Mouse (Mus musculus): ENCODE data around the gene Gm20547. TPM values are rescaled to one million over a fixed set of nuclear protein-coding genes. Genes with fewer than 3 reads are reported as not detected.

The Gm20547 gene
- polyA plus RNA-seq, 1 experiment from 2014 or later, result not detected

DNA sequence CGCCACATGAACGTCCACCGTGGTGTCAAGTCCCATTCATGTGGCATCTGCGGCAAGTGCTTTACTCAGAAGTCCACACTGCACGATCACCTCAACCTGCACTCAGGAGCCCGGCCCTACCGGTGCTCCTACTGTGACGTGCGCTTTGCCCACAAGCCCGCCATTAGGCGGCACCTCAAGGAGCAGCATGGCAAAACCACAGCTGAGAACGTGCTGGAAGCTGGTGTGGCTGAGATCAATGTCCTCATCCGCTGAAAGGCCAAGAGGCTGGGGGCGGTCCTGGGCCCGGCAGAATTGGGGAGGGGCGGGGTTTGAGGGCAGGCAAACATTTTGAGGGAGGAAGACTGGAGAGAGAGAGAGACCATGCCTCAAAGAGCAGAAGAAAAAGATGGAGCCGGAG is 14.5 kb upstream of the Gm20547 start:
- peak; percentile 52 for DNase-seq (ENCODE audit: low spot score)

DNA sequence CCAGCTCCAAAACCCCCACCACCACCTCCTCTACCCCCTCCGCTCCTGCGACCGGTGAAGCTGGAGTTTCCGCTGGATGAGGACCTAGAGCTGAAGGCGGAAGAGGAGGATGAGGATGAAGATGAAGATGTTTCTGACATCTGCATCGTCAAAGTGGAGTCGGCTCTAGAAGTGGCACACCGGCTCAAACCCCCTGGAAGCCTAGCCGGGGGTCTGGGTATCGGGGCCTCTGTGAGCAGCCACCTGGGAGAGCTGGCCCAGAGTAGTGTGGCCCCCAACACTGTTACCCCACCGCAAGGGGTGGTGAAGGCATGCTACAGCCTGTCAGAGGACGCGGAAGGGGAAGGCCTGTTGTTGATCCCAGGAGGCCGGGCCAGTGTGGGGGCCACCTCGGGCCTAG is 13.9 kb upstream of the Gm20547 start:
- DNase-seq (ENCODE audit: low spot score), result peak; percentile 6

DNA sequence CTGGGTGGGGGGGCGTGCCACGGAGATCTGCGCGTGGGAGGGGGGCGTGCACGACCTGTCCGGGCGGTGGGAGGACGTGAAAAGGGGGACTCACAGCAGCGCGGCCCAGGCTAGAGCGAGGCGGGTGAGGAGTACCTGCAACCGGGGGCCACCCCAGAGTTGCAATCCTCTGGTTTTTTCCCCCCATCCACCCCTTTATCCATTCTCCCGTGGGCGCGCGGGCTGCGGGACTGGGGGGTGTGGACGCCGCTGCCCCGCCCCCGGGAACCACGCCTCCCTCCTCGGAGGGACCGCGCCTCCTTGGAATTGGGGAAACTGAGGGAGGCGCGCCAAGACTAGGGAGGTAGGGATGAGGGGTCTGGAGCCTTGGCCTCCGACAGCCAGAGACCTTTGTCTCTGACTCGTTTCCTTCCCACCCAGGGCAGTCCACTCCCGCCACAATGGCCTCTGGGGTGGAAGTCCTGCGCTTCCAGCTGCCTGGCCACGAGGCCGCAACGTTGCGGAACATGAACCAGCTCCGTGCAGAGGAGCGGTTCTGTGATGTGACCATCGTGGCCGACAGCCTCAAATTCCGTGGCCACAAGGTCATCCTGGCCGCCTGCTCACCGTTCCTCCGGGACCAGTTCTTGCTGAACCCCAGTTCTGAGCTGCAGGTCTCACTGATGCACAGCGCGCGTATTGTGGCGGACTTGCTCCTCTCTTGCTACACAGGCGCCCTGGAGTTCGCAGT is 13.1 kb upstream of the Gm20547 start:
- DNase-seq (ENCODE audit: low spot score), result no peak

DNA sequence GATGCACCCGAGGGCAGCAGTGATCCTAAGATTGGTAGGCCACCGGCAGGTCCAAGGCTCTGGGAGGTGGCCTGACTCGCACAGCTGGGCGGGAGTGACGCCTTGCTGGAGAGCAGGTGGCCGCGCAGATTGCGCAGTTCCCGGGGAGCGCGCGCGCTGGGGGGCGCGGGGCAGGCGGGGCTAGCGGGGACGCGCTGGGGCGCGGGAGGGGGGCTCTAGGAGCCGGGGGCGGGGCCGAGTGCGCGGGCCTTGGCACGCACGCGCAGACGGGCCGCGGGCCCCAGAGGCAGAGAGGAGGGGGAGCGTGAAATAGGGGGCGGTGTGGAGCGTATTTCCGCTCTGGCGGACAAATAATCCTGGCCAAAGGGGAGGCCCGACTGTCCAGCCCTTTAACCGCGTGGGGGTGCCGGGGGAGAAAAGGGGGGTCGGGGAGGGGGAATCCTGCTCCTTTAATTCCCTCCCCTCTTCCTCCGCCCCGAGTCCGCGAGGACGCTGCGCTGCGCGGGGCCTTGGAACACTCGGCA is 12.3 kb upstream of the Gm20547 start:
- DNase-seq (ENCODE audit: low spot score), result peak; percentile 95

DNA sequence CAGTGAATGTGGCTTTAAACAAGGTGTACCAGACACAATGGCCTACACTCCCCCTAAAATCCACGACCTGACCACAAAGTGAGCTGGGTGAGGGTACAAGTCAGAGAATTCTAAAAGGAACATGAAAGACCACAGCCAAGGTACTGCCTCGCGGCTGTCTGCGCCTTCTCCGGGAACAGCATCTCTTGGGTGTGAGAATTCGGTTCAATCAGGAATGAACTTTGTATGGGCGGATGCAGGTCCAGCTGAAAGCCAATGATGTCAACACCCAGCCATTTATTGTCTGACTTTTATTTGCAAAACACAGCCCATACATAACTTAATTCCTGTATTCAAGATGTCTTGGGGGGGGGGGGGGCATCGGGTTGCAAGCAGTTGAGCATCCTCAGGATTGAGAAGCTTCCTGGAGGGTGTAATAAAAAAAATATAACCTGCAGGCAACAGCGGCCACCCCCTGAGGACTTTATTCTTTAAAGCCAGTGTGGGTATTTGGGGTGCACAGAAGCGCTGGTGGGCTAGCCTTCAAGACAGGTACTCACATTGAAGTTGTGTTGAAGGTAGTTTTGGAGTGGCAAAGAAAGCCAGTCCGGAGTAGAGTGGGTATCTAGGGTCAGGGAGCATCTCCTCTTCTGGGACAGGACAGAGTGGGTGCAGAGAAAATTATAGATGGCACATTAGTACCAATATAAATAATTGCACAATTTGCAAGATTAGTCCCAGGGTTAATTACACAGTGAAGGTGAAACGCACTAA is 11.4 kb upstream of the Gm20547 start:
- no peak for DNase-seq (ENCODE audit: low spot score)

DNA sequence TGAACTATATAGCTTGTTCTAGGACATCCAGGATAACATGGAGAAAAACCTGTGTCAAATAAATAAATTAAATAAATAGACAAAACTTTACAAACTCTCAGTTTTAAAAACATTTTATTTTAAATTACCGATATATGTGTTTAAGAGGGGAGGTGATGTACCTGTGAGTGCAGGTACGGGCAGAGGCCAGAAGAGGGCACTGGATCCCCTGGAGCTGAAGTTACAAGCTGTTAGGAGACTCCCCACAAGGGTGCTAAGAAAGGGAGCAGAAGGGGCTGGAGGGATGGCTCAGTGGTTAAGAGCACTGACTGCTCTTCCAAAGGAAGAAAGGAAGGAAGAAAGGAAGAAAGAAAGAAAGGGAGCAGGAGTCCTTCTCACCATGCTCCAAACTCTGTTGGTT is 9.5 kb upstream of the Gm20547 start:
- DNase-seq (ENCODE audit: low spot score), result no peak

DNA sequence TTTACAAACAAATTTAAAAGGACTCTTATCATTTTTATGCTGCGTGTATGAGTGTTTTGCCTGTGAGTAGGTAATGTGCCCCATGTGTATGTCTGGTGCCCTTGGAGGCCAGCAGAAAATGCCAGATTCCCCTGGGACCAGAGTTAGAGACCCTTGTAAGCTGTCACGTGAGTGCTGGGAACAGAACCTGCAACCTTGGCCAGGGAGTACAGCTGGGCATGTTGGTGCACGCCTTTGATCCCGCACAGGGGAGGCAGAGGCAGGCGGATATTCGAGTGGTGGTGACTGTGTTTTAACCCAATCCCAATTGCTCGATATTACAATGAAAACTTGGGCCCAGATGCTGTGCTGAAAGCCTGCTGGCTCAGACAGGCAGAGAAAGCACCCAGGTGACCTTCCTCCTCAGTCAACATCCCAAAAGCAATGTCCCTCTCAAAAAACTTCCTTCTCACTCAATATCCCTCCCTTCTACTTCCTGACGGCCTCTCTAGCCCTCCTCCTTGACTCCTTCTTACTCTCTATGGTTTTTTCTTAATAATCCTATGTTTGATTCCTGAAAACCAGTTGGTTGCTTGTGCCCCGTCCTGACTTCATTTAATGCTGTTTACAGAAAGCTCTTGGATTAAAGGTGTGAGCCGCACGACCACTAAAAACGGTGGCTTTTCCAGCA is 8.4 kb upstream of the Gm20547 start:
- no peak for DNase-seq (ENCODE audit: low spot score)

DNA sequence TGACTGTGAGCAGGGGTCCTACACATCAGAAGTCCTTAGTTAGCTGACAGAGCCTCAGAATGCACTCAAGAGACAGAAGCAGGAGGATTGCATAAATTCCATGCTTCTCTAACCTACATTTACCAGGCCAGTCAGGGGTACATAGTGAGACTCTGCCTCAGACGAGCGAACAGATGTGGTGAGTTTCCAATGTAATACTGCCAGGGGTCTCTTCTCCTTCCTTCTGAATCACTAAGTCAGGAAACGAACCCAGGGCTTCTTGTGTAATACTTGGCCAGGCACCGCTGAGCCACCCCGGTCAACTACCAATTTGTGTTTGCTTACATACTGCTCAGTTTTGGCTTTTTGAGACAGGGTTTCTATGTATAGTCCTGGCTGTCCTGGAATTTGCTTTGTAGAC is 6.1 kb upstream of the Gm20547 start:
- DNase-seq (ENCODE audit: low spot score), result no peak

DNA sequence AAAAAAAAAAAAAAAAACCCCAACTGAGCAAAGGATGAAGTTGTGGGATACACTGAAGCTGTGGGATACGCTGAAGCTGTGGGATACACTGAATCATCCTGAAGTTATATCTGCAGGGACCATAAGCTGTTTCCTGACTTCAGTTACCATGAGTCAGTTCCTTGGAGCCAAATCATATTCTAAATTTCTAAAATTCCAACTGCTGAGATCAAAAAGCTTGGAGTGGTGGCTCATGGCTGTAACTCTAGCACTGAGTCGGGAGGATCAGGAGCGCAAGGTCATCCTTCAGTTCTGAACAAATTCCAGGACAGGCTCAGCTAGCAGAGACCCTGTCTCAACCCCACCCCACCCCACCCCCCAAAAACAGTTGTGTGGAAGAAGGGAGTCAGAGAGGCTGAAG is 3.8 kb upstream of the Gm20547 start:
- DNase-seq (ENCODE audit: low spot score), result no peak

DNA sequence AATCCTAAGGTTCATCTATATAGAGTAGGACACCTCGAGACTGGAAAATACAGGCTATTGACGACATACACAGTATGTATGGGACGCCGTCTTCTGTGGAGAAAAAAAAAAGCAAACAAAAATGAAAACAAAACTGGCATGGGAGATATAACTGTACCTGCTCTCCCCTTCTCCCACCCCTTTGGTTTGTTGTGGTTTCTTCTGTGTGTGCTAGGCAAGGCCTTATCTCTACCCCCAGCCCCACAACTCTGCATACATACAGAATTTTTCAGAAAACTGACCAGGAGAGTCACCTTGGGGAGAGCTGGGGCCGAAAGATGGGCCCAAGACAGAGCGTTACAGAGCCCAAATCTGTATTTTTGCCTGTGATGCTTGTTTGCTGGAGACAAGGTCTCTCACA is 2.9 kb upstream of the Gm20547 start:
- no peak for DNase-seq (ENCODE audit: low spot score)

DNA sequence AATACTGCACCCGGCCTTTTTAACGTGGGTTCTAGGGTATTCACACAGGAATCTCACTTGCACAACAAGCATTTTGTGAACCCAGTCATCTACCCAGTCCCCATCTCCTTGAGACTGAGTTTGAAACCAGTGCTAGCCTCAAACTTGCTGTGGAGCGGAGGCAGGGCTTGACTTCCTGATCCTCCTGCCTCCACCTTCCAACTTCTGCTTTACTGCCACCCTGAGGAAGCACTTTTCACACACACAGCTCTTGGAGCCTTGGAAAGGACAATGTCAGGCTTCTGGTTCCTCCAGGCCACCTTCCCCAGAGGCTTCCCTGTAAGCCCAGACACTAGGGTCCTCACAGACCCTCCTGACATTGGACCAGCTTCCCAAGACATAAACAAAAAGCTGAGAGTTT is 1.5 kb upstream of the Gm20547 start:
- DNase-seq (ENCODE audit: low spot score), result no peak

DNA sequence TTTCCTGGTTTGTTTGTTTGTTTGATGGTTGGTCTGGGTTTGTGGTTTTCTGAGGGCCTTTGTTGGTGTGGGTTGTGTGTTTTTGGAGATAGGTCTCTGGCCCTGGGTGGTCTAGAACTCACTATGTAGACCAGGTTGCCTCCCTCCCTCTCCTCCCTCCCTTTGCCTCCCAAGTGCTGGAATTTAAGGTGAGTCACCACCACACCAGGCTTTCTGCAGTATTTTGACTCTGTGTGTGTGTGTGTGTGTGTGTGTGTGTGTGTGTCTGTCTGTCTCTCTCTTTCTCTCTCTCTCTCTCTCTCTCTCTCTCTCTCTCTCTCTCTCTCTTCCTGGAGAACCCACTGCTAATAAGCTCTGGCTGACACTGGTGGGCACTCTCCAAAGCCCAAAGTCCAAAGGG is 676 bp downstream of the Gm20547 start:
- no peak for DNase-seq (ENCODE audit: low spot score)

DNA sequence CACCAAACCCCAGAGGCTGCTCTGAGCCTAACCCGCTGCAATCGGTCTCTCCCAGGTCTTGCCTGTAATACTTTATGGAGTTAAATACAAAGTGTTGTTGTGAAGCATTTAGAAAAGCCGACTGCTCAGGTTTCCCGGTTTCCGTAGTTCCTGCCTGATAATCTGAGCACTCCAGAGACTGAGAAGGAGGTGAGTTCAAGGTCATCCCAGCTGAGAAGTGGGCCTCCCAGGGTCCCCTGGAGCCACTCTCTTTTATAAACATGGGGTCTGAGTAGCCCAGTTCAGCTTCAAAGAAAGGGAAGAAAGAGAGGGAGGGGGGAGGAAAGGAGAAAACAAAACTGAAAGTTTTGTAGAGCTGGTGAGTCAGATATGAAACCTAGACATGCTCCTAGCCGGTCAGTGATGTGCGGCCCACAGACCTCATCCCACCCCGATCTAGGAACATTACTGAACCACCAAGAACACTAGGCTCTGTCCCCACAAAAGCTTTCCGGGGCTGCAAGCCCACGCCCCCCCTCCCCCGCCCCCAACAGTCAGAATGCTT is 2.4 kb downstream of the Gm20547 start, which contains the start of gene Zbtb12:
TSS of gene Zbtb12 (plus strand) at position 148 of the 544 bp plus-strand sequence.
- no peak for DNase-seq (ENCODE audit: low spot score)

DNA sequence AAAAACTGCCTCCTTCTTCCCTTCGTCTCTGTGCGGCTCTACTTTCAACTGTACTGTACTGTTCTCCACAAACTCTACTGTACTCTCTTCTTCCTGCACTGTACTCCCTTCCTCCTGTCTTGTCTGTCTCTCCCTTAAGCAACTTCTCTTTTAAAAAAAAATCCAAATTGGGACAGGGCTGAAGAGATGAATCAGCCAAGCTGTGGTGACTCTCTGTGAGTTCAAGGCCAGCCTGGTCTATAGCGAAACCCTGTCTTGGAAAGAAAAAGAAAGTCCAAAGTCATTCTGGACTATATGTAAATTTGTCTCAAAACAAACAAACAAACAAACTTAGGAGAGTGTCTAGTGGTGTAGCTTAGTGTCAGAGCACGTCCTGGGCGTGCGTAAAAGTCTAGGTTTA is 7.5 kb downstream of the Gm20547 start:
- no peak for DNase-seq (ENCODE audit: low spot score)

DNA sequence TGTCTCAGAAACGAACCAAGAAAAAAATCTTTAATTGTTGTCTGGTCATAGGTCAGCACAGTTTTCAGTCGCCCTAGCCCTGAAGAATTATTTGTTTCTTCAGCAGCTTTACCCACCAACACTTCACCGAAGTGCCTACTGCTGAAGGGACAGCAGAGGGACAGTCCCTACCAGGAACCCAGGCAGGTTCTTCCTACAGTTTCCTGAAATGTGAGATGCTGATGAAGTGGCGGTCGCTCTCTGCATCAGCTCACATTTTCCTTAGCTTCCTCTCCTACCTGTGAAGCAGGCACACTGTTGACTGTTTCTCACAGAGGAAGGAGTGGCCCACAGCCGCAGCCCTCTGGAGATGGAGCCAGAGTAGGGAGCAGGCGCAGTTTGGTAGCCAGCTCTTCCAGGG is 15.9 kb downstream of the Gm20547 start:
- no peak for DNase-seq (ENCODE audit: low spot score)

DNA sequence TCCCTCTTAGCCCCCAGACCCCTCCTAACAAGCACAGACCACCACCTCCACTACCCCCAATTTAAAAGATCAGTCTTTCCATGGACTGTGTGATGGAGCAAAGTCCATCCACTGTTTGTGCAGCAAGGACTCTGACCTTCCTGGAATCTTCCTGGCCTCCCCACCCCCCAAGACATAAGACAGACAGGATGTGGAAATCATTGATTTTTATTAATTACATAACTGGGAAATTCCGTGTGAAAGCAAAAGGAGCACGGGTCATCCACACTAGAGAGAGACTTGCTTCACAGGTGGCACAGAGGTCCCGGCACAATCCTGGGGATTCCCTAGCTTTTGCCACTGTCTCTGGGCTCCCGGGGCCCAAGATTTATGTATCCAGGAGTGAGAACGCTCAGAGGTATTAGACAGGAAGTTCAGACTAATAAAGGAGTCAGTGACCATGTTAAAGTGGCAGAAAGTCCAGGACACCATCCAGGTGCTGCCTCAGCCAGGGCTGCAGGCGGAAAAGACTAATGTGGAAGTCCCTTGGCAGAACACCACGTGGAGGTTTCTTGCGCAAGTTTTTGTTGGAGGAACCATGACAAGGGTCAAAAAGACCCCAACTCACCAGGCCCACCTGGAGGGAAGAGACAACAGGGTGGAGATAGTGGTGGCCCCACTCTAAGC is 19.3 kb downstream of the Gm20547 start, which contains the start of gene Cfb:
TSS of gene Cfb (minus strand) at position 103 of the 666 bp plus-strand sequence.
- no peak for DNase-seq (ENCODE audit: low spot score)

DNA sequence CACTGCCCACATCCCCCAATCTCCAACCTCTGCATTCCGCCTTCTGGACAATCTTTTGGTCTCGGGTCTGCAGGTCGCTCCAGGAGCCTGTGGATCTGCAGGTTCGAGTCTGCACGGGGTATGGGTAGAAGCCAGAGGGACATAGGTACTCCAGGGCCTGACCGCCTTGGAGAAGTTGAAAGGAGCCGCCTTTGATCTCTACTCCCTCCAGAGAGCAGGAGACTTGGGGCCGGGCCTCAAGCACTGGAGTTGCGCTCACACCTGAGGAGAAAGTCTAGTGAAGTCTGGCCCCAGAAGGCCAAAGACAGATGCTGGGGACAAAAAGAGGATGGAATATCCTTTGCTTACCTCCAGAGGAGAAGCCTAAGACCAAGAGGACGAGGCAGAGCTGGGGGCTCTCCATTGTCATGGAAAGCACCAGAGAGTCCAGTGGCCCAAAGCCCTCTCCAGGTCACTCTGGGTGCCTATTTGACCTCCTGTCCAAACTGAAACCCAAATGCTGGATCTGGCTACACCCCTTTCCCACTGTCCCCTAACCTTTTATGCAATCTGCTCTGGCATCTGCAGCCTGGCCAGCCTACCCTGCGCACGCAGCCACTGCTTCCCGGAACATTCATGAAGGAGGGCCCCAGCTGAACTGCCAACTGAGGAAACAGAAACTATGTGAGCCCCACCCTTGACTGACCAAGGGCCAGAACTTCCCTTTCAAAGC is 20.0 kb downstream of the Gm20547 start:
- no peak for DNase-seq (ENCODE audit: low spot score)

DNA sequence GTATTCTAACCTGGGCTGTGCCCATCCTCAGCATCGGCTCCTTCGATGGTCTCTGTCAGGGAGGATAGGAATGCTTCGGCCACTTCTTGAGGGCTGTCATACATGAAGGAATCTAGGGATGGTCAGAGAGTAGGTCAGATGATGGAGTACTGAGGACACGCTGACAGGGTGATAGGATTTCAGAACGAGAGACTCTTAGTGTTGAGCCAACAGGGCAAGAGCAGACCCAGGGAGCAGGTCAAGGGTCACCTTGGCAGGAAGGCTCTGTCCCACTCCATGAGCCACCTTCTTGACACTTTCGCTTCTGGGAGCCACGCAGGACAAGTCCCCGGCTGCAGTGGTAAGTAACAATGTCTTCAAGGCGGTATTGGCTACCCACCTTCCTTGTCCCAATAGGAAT is 21.3 kb downstream of the Gm20547 start:
- DNase-seq (ENCODE audit: low spot score), result no peak

DNA sequence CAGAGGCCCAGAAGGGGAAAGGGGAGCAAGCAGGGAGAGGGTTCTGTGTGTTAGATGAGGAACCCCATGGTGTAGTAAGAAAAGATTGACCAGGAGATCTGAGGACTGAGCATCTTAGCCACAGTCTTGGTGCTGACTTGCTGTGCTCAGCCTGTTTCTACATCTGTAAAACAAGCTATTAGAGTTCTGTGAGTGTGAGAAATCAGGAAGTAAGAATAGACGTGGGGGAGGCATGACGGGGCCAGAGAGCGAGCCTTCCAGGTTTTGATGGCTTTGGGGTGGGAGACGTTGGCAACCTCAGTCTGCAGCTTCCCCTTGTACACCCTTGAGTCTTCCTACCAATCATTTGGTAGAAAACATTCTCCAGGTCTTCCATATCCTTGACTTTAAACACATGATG is 23.2 kb downstream of the Gm20547 start:
- no peak for DNase-seq (ENCODE audit: low spot score)

DNA sequence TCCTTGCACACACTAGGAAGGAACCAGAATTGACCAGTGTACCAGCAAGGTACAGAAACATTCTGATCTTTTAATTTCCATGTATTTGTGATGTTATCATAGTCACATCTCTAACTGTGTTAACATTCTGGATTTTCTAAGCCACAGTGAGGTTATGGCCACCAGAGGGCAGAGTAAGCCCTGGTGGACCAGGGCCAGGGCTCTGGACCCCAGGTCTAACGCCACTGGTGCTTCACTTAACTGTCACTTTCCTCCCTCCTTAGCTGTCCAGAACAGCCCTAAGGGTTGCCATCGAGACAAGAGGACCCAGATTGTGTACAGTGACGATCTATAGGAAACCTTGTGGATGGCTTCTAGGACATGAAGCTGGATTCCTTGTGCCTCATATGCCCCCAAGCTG is 26.0 kb downstream of the Gm20547 start:
- DNase-seq (ENCODE audit: low spot score), result peak; percentile 51

DNA sequence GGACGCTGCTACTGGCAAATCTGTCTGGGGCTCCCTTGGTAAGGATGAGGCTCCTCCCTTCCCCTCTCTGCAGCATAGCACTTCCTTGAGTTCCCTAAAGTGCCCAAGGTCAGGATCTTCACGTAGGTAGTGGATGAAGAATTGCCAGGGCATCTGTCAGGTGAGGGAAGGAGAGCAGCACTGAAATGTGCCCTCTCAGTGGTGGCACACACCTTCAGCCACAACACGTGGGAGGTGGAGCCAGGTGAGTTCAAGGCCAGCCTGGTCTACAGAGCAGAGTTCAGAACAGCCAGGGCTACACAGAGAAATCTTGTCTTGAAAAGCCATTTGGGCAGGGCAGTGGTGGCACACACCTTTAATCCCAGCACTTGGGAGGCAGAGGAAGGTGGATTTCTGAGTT is 27.1 kb downstream of the Gm20547 start:
- no peak for DNase-seq (ENCODE audit: low spot score)
